Mouse (Mus musculus) heart, adult 2 months (tissue): ENCODE measurements around the gene Prr3. TPM values are rescaled to one million over a fixed set of nuclear protein-coding genes. Genes with fewer than 3 reads are reported as not detected.

ENCODE experiments used
- DNase-seq, 2 experiments: peaks; one replicate each; pipeline ENCODE4 v3.0.0; 2021
- H3K27ac ChIP-seq: fragments of 200-600 bp; 2 replicates; pipeline ENCODE4 v1.8.1; 2022
- H3K27me3 ChIP-seq: fragments of 200-500 bp; 2 replicates; pipeline ENCODE4 v1.6.1; 2012; ENCODE audit warnings: mild to moderate bottlenecking, low read length, inconsistent platforms, mixed read lengths; ENCODE audit not compliant: control insufficient read depth, insufficient read depth
- H3K36me3 ChIP-seq: fragments of 200-500 bp; 2 replicates; pipeline ENCODE4 v1.6.1; 2012; ENCODE audit warnings: low read length, inconsistent platforms; ENCODE audit not compliant: control insufficient read depth, insufficient read depth
- H3K4me1 ChIP-seq: fragments of 200-500 bp; 2 replicates; pipeline ENCODE4 v1.6.1; 2011; ENCODE audit warnings: low read length; ENCODE audit not compliant: control insufficient read depth, insufficient read depth
- H3K4me3 ChIP-seq: fragments of 200-600 bp; 2 replicates; pipeline ENCODE4 v1.8.1; 2022
- H3K79me2 ChIP-seq: fragments of 200-500 bp; replicated peaks from 2 replicates; pipeline ENCODE4 v1.6.1; 2012; ENCODE audit warnings: mild to moderate bottlenecking, inconsistent platforms, low read length, moderate library complexity, mixed read lengths; ENCODE audit not compliant: control insufficient read depth, insufficient read depth
- H3K9ac ChIP-seq: fragments of 200-500 bp; 2 replicates; pipeline ENCODE4 v1.6.1; 2012; ENCODE audit warnings: low read depth, mild to moderate bottlenecking, control low read depth, inconsistent platforms, low read length, mixed read lengths
- CTCF ChIP-seq: fragments of 200-600 bp; IDR thresholded peaks from 2 replicates; pipeline ENCODE4 v1.8.1; 2022; ENCODE audit warnings: antibody characterized with exemption, mild to moderate bottlenecking, moderate library complexity
- EP300 ChIP-seq: fragments of 200-500 bp; IDR thresholded peaks from 2 replicates; pipeline ENCODE4 v1.6.1; 2011; ENCODE audit warnings: low read depth, low read length, control low read depth; ENCODE audit not compliant: insufficient read depth
- POLR2A ChIP-seq: fragments of 200-500 bp; IDR thresholded peaks from 2 replicates; pipeline ENCODE4 v1.6.1; 2011; ENCODE audit warnings: mild to moderate bottlenecking, low read depth, low read length, control low read depth; ENCODE audit not compliant: insufficient read depth
- WGBS: fragments of 180-500 bp; shearing (Covaris S2); methylation state at CpG from one replicate; pipeline ENCODE4 v1.1.7; 2018; 5-methylcytosine and 5-hydroxymethylcytosine counted together
- intact Hi-C: fragments of 180-260 bp; cut with DNase I; formaldehyde crosslinking; loops from one replicate; pipeline ENCODE4 v1.15.1; 2025
- polyA plus RNA-seq: library from polyadenylated mRNA; depleted of rRNA; stranded (reverse); fragments of >200 nt; gene quantifications from 2 replicates; pipeline ENCODE4 v1.2.3, GENCODE M21; 2012
- total RNA-seq, 2 experiments: library from RNA; stranded (reverse); gene quantifications; 2 replicates each; pipeline ENCODE4 v1.2.3; 2021

The Prr3 gene
- total and polyA plus RNA-seq, 3 experiments: 3.9 to 7.6 (median 4.3) TPM

DNA sequence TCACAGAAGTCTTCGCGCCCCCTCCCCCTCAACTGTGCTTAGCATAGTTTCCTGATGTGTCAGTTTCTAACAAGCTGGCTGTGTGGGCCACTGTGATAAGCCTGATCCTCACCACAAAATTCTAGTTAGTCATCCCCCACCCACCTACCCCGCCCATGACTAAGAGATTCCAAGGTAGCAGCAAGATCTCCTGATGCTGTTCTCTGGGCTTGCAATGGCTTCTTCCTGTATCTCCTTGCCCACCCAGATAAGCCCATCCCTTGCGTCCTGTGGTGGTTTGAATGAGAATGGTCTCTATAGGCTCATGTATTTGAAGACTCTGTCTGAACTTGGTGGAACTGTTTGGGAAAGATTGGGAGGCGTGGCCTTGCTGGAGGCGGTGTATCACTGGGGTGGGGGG lies 21.9 kb upstream of the Prr3 start:
- no peak overlapping the region for H3K4me3 ChIP-seq
- no peak overlapping the region for H3K27ac ChIP-seq
- H3K27me3 ChIP-seq: no peaks in the 10 kb centered on the region
- no peak overlapping the region for H3K9ac ChIP-seq
- peaks cover 5% of the 10 kb centered on the region for H3K4me1 ChIP-seq
- no peaks in the 10 kb centered on the region for H3K36me3 ChIP-seq
- intact Hi-C loops: no loop called here
- H3K79me2 ChIP-seq: peaks cover 6% of the 10 kb centered on the region
- no peak for DNase-seq
- 91% methylated on average over 6 of the region's 6 CpGs for WGBS
- TF ChIP-seq EP300 (no peak), POLR2A (no peak), CTCF (no peak)

DNA sequence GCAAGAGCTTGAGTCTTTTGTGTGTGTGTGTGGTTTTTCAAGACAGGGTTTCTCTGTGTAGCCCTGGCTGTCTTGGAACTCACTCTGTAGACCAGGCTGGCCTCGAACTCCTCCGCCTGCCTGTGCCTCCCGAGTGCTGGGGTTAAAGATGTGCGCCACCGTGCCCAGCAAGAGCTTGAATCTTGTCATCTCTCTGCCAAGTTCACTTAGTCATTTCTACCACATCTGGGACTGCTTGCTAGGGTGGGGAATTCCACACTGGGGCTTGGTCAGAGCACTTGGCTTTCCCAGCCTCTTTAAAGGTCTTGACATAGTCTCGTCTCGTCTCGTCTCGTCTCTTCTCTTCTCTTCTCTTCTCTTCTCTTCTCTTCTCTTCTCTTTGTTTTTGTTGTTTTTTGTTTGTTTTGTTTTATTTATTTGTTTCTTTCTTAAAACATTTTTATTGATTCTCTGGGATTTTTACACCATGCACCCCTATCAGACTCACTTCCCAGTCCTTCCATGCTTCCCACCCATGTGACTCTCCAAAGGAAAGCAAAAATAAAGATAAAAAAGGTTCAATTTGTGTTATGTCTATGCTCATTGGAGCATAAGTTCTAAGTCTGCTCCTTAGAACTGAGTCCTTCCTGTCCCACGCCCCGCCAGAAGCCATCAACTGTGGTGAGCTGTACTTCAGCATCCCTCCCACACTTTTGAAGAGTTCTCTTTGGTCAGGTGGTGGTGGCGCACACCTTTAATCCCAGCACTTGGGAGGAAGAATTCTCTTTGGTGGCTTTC lies 21.3 kb upstream of the Prr3 start:
- Histone ChIP-seq H3K27me3 (no peaks in the 10 kb centered on the region), H3K27ac (no peak overlapping the region), H3K9ac (no peak overlapping the region), H3K36me3 (no peaks in the 10 kb centered on the region), H3K4me1 (peaks cover 6% of the 10 kb centered on the region), H3K79me2 (peaks cover 6% of the 10 kb centered on the region), H3K4me3 (no peak overlapping the region)
- intact Hi-C loops: no loop called here
- 86% methylated on average over 12 of the region's 12 CpGs for WGBS
- no peak for TF ChIP-seq POLR2A
- no peak for TF ChIP-seq CTCF
- TF ChIP-seq EP300: no peak
- DNase-seq: no peak

DNA sequence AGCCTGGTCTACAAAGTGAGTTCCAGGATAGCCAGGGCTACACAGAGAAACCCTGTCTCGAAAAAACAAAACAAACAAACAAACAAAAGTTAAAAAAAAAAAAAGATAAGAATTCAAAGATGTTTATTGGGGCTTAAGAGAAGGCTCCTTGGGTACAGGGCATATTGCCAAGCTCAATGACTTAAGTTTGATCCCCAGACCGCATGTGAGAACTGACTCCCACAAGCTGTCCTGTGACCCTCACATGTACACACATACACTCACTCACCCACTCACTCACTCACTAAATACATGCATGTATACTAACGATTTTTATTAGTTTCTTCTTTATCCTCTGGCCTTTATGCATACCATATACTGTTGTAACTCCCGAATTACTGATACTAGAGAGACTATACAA lies 20.3 kb upstream of the Prr3 start:
- H3K27me3 ChIP-seq: no peaks in the 10 kb centered on the region
- no peak for DNase-seq
- intact Hi-C loops: no loop called here
- H3K36me3 ChIP-seq: no peaks in the 10 kb centered on the region
- no peak overlapping the region for H3K27ac ChIP-seq
- no peak overlapping the region for H3K9ac ChIP-seq
- peaks cover 8% of the 10 kb centered on the region for H3K4me1 ChIP-seq
- 77% methylated on average over 4 of the region's 4 CpGs for whole genome bisulfite sequencing
- TF ChIP-seq EP300 (no peak), CTCF (no peak), POLR2A (no peak)
- no peak overlapping the region for H3K4me3 ChIP-seq
- H3K79me2 ChIP-seq: peaks cover 6% of the 10 kb centered on the region

DNA sequence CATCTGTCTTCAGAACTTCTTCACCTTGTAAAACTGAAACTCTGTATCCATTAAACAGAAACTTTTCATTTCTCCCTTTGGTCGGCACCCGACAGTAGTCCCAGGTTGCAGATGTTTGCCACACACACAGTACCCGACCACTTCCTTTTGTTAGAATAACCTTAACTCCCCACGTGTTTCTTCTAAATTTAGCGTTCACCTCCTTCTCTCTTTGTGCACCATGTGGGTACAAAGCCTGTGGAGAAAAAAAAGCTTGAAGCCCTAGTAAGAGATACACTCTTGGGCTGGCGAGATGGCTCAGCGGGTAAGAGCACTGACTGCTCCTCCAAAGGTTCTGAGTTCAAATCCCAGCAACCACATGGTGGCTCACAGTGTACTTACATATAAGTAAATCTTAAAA lies 19.3 kb upstream of the Prr3 start:
- Histone ChIP-seq H3K4me3 (no peak overlapping the region), H3K4me1 (peaks cover 6% of the 10 kb centered on the region), H3K36me3 (no peaks in the 10 kb centered on the region), H3K79me2 (peaks cover 6% of the 10 kb centered on the region), H3K27me3 (no peaks in the 10 kb centered on the region), H3K27ac (no peak overlapping the region), H3K9ac (no peak overlapping the region)
- peak in 1 of 2 experiments; percentile 39 for DNase-seq
- TF ChIP-seq CTCF: no peak
- no peak for TF ChIP-seq EP300
- no peak for TF ChIP-seq POLR2A
- WGBS: 43% methylated on average over 7 of the region's 7 CpGs
- intact Hi-C loops: no loop called here

DNA sequence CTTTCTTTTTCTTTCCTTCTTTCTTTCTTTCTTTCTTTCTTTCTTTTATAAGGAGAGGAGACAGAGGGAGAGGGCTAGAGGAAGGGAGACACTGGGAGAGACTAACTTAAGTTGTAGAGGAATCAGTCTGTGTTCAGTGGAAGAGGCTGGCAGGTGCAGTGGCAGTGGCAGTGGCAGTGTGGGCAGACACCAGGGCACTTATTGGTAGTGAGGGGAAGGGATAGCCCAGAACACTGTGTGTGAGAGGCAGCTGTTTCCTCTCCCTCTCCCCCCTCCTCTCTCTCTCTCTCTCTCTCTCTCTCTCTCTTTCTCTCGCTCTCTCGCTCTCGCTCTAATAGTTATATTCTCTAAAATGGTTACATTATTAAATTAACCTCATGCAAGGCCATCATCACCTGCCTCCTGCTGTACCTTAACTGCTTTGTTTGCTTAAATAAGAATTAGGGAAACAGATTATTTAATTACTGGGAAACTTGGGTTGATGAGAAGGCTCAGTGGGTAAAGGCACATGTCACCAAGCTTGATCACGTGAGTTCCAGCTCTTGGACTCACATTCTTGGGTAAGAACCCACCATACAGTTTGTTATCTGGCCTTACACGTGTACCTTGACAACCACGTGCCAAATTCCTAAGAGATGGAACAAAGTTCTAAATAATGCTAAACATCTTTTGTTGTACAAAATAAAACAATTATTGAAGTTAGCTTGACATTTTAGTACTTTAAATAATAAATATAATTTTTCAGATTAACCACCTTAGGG lies 18.7 kb upstream of the Prr3 start:
- intact Hi-C loops: no loop called here

More for the DNA sequence above, 18.7 kb upstream of the Prr3 start:
- Histone ChIP-seq H3K36me3 (no peaks in the 10 kb centered on the region), H3K4me1 (peaks cover 6% of the 10 kb centered on the region), H3K27ac (no peak overlapping the region), H3K9ac (no peak overlapping the region), H3K27me3 (no peaks in the 10 kb centered on the region), H3K79me2 (peaks cover 6% of the 10 kb centered on the region), H3K4me3 (no peak overlapping the region)
- 62% methylated on average over 6 of the region's 6 CpGs for WGBS
- TF ChIP-seq CTCF (no peak), POLR2A (no peak), EP300 (no peak)
- no peak for DNase-seq
